Mouse (Mus musculus) mouse embryonic stem cell (cell line): Measurements from ENCODE around the gene Ppp3cb.
"Not testable (repeated sequence)": the region's sequence is repeated elsewhere in the genome, so short reads cannot be mapped to it uniquely, and the experiment has no call there.

Experiments
- in situ Hi-C, 2 experiments: fragments of 300-500 bp; cut with MboI; formaldehyde crosslinking; loops; 1 replicate in 1 of 2; 3 replicates in 1 of 2; pipeline ENCODE4 v1.14.3; 2019 to 2020; ENCODE audit warnings: low sequenced_read_pairs in 2 of 2, low pct_unique_long_range_greater_than_20kb in 1 of 2, mixed read lengths in 1 of 2; ENCODE audit not compliant: unreplicated experiment in 1 of 2

Ppp3cb gene

GRCm38 (mm10) chr14:20546415-20546814 is at the start of gene Ppp3cb:
TSS of gene Ppp3cb (minus strand) at chr14:20546573.
- in situ Hi-C loops: no loop called here

DNA sequence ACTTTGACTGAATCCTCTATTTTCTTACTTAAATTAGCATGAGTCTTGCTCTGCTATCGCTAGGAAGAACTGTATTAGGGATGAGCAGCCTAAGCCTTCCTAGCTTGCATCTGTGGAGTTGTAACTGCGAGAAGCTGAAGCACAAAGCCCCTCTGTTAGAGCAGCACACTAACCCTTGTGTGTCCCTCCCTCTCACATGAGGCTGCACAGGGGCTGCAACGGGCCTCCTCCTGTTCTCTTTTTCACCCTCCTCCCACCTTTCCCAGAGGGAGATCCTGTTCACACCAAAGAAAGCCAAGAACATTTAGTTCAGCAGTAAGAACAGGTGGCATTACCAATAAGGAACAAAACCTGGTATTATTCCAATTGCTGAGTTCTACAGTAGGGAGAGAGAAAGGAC is 49.4 kb upstream of the Ppp3cb start:
- in situ Hi-C loops: no loop called here

DNA sequence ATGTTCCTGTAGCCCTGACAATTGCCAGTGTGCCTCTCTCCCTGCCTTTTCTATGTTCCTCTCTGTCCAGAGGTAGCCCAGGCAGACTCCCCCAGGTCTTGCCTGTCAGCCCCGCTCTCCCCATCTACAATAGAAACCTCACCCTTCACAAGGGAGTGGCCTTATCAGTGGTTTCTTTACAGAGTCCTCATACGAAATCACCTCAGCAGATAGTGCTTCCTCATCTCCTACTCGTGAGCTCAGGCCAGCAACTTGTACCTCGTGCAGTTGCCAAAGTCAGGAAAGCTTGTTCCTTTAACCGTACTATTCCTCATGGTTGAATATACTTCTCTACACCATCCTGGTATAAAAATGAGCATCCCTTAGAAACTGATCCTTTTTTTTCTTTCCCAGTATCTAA is 41.1 kb upstream of the Ppp3cb start:
- in situ Hi-C loops: loop anchor here in 1 of 2 experiments (5.0 kb wide), 1 partner anchor 70 kb away; the partner anchor contains the start of gene Myoz1

GRCm38 (mm10) chr14:20578822-20579407 is 32.5 kb upstream of the Ppp3cb start:
- in situ Hi-C loops: loop anchor here in 1 of 2 experiments (5.0 kb wide), 1 partner anchor 93 kb away; the partner anchor contains the start of gene Sec24c

- in situ Hi-C loops: loop anchor here in 1 of 2 experiments (5.0 kb wide), 1 partner anchor 96 kb away; the partner anchor contains the start of gene Sec24c
These were observed 29.8 kb upstream of the Ppp3cb start for GRCm38 (mm10) chr14:20576179-20576578.

DNA sequence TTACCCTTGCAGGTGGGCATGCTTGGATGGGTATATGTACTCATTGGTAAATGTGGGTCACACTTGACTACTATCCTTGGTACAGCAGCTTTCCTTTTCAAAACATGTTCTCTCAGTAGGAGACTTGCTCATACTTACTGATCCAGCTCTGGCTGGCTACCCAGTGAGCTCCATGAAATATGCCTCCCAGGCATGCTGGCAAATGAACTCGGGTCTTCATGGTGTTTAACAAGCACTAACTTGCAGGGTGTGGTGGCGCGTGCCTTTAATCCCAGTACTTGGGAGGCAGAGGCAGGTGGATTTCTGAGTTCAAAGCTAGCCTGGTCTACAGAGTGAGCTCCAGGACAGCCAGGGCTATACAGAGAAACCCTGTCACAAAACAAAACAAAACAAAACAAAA is 26.8 kb upstream of the Ppp3cb start:
- in situ Hi-C loops: not testable (repeated sequence)

- in situ Hi-C loops: no loop called here
These were observed 19.1 kb upstream of the Ppp3cb start for GRCm38 (mm10) chr14:20565256-20566021.

DNA sequence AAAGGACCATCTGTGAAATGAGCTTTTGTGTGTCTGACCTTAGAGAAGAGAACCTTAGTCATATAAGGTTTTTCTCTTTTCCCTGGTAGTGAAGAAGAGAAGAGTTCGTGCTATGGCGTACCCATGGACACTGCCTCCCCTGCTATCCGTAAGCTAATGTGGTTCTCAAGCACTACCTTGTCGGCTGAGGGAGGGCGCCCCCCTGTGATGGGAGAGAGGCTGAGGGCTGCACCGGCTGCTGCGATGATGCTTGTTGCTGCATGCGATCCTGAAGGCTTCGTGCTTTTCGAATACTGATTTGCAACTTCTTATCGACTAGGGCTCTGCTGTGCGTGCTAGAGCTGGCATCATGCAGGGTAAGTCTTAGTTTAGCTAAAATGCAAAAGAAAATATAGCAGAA is 18.3 kb upstream of the Ppp3cb start:
- in situ Hi-C loops: no loop called here

DNA sequence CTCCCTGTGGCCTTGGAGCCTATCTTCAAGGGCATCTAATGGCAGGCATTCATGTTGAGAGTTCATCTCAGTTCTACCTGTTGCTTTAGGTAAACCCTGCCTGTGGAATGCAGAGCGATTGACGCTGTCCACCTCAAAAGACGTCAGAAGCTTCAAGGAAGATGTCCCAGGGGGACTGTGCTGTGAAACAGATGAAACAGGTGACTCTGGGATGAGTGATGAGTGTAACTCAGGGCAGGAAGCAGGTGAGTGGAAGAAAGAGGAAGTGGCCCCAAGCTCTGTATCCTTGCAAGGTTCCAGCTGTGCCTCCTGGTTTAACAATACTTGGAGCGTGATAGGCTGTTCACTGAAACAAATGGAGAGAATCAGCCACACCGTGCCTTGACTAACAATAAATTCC is 15.5 kb upstream of the Ppp3cb start:
- in situ Hi-C loops: no loop called here

DNA sequence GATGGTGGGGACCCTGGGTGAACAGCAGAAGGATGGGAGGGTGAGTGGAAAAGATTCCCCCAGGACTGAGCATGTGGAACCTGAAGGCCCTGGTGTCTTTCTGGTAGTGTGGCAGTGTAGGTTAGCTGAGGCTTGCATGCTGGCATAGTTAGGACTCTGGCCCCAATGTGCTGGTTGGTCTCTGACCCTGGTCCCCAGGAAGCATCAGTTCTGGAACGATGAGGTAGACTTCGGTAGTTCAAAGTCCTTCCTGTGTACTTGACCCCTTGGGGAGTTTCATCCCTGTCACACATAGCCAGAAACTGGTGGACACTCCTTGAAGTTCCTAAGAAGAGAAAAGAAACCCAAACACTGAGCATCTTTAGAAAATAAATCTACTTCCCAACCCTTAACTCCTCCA is 3.8 kb upstream of the Ppp3cb start:
- in situ Hi-C loops: no loop called here

DNA sequence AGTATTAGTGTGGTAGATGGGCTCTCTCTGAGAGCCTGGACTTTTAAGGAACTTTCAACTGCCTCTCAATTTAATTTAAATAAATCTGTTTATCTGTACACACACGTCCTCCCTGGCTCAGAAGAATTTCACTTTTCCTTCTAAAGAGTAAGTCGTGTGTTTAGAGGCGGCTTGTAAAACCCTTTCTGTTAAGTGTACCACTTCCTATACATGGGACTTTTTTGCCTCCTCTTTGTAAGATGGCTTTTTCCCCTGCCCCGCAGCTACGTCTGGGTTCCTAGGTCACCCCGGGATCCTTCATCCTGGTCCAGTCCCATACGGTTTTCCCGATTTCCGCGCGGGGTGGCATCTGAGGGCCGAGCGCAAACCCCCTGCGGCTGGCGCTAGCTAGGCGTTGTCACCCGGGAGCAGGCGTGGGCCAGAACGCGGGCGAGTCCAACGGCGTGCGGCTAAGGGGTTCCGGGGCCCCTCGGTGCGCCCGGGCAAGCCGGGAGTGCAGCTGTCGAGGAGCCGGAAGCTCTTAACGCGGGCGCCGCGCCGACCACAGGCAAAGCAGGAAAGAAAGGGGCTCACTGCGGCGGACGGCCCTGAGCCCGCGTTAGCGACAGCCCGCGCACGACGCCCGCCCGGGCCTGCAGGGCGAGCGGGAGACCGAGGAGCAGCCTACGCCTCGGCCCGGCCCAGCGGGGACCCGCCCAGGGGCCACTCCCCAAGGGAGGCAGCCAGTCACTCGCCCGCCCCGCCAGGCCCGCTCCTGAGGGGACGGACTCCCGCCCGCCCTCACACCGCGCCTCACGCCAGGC is 643 bp downstream of the Ppp3cb start:
- in situ Hi-C loops: no loop called here

- in situ Hi-C loops: no loop called here
These were observed 1.6 kb downstream of the Ppp3cb start for GRCm38 (mm10) chr14:20544467-20545411.

DNA sequence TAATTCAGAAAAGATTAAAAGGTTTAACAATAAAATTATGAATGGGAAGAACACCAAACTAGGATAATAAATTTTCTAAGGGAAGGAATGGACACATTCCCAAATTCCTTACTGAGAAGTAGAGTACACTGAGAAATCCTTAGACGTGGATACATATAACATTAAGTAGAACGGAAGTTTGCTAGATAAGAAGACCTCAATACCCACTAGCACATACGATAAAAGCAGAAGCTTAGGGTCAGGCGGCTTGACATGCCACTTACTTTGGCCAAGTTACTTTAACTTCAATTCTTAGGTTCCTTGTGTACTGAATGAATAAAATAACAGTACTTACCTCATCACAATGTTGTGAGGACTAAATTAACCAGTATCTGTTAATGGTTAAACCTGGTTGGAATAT is 16.7 kb downstream of the Ppp3cb start:
- in situ Hi-C loops: no loop called here

- in situ Hi-C loops: no loop called here
These were observed 26.2 kb downstream of the Ppp3cb start for GRCm38 (mm10) chr14:20520179-20520578.

- in situ Hi-C loops: no loop called here
These were observed 37.9 kb downstream of the Ppp3cb start for GRCm38 (mm10) chr14:20508424-20508823.

- in situ Hi-C loops: no loop called here
These were observed 43.4 kb downstream of the Ppp3cb start for GRCm38 (mm10) chr14:20502966-20503365.

GRCm38 (mm10) chr14:20499982-20500381 is 46.4 kb downstream of the Ppp3cb start:
- in situ Hi-C loops: no loop called here

DNA sequence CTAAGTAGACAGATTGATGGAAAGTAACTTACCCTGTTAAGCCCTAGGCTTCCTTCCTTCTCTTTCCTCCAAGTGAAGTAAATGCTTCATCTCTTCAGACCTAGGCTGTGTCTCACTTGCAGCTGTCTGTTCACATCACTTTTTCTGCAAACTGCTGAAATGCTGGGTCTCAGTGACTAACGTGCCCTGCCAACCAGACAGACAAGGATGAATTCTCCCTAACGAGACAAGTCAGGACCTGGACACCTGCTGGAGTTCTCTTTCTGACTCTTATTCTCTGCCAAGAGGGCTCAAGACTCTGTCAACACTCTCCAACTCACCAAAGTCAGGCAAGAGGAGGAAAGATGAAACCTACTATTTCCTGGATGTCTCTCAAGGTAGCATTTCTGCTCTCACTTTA is 49.8 kb downstream of the Ppp3cb start, which contains the start of gene Mss51:
Mss51 (minus strand) TSS at position 299 of the 400 bp plus-strand sequence.
- in situ Hi-C loops: no loop called here
